Mouse (Mus musculus): ENCODE data around the gene Irak2.

- TF ChIP-seq POLR2A (IDR thresholded peaks at IDR 0.05; ENCODE audit: low read depth, low read length) (peak; percentile 63), CTCF (IDR thresholded peaks at IDR 0.05; ENCODE audit: borderline replicate concordance, insufficient read depth, low read length) (no peak)
These were observed 52.3 kb downstream of the Irak2 start for GRCm38 (mm10) chr6:113690400-113691083.
